Mouse (Mus musculus): ENCODE results near the gene Tmem239.

Gene Tmem239

DNA sequence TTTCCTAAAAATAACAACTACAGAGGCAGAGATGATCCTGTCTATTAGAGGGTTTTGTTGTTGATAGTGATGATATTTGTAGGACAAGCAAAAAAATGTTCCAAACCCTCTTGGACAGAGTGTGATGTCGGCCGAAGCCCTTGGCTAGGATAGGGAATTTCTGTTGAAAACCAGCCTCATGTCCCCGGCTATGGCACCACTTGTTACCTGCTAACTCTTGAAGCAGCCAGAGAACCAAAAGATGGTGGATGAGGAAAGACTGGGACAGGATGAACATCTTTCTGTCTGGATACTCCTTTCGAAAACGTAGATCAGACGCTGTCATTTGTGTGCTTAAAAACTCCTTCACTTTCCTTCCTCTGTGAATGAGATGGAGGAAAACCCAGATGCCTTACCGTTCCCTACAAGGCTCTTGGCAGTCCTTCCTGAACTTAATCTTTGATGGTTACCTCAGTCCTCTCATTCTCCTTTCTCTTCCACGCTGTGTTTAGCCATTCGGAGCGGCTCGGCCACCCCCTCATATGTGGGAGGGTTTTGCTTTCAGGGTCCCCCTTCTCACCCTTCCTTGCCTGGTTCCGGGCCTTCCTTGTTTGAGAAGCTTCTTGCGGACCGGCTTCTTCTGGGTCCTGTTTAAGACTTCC is 44.9 kb downstream of the Tmem239 start:
- DNase-seq: peak in 1 of 2 experiments; percentile 30

GRCm38 (mm10) chr2:130451727-130452090 is 45.4 kb downstream of the Tmem239 start:
- peak in 1 of 2 experiments; percentile 6 for DNase-seq

GRCm38 (mm10) chr2:130452266-130452665 is 46.0 kb downstream of the Tmem239 start:
- no peak for DNase-seq

- no peak for DNase-seq
Observed at GRCm38 (mm10) chr2:130453421-130453820, 47.1 kb downstream of the Tmem239 start.

- no peak for DNase-seq
Observed at GRCm38 (mm10) chr2:130454748-130455370, 48.6 kb downstream of the Tmem239 start.
